Mouse (Mus musculus): Measurements from ENCODE around the gene Stim2. TPM values are rescaled to one million over a fixed set of nuclear protein-coding genes. Genes with fewer than 3 reads are reported as not detected.

Stim2 gene
- total RNA-seq (2023), result 10 to 100 TPM; 44.6 to 49.4 TPM

DNA sequence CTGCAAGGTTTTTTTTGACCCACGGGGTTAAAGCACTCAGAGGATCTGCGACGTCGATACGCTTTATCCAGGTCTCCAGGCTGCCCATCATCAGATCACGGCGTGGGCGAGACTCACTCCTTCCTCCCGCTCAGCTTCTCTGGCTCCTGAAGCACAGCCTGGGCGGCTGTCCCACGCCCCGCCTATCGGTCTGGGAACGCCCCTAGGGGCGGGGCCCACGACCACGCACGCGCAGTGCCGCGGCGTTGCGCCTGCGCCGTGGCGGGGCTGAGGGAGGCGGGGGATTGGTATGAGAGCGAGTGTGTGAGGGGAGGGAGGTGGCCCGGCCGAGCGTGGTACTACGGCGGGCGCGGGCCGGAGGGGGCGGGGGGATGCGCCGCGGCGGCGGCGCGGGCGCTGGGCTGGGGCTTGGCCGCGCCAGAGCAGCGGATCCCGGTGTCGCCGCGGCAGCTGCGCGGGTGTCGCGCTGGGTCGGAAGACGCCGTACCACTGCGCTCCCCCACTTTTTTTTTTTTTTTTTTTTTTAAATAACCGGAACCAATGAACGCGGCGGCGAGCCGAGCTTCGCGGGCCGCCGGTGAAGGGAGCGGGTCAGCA is at the start of gene Stim2:
Stim2 (plus strand) TSS at position 354 of the 597 bp plus-strand sequence.

Other genes starting within 250 kb of the Stim2 start
- gene Tbc1d19, start 188.9 kb upstream of the Stim2 start, total RNA-seq (2023), result 1 to 10 TPM; 3.4 to 4.5 TPM